Mouse (Mus musculus) embryonic facial prominence, embryonic 14.5 days (tissue): ENCODE results near the gene Wsb1. TPM values are rescaled to one million over a fixed set of nuclear protein-coding genes. Genes with fewer than 3 reads are reported as not detected.

Experiments used
- ATAC-seq: fragments of 200-750 bp; cut with Nextera tagmentation; 2 replicates; pipeline ENCODE4 v1.8.0; 2017; ENCODE audit warnings: low read depth, moderate number of reproducible peaks, moderate TSS enrichment
- DNase-seq: peaks from one replicate; pipeline ENCODE4 v3.0.0-alpha.2; 2015; ENCODE audit warnings: low spot score
- H3K27ac ChIP-seq: fragments of 300-500 bp; sonication (generic); replicated peaks from 2 replicates; pipeline ENCODE4 v1.5.1; 2014; ENCODE audit warnings: low read depth, mild to moderate bottlenecking, low read length, moderate library complexity
- H3K27me3 ChIP-seq: fragments of 300-500 bp; sonication (generic); replicated peaks from 2 replicates; pipeline ENCODE4 v1.6.1; 2014; ENCODE audit warnings: low read length; ENCODE audit not compliant: control insufficient read depth, insufficient read depth
- H3K36me3 ChIP-seq: fragments of 300-500 bp; sonication (generic); 2 replicates; pipeline ENCODE4 v1.6.1; 2014; ENCODE audit warnings: low read length, mixed read lengths; ENCODE audit not compliant: control insufficient read depth, insufficient read depth
- H3K4me1 ChIP-seq: fragments of 300-500 bp; sonication (generic); 2 replicates; pipeline ENCODE4 v1.6.1; 2014; ENCODE audit warnings: antibody characterized with exemption, low read length; ENCODE audit not compliant: control insufficient read depth, insufficient read depth
- H3K4me2 ChIP-seq: fragments of 300-500 bp; sonication (generic); 2 replicates; pipeline ENCODE4 v1.6.1; 2014; ENCODE audit warnings: low read depth, mild to moderate bottlenecking, low read length, moderate library complexity, mixed read lengths
- H3K4me3 ChIP-seq: fragments of 300-500 bp; sonication (generic); 2 replicates; pipeline ENCODE4 v1.5.1; 2014; ENCODE audit warnings: low read depth, mild to moderate bottlenecking, low read length
- H3K9ac ChIP-seq: fragments of 300-500 bp; sonication (generic); 2 replicates; pipeline ENCODE4 v1.6.1; 2014; ENCODE audit warnings: low read depth, mild to moderate bottlenecking, low read length, moderate library complexity, mixed read lengths
- H3K9me3 ChIP-seq: fragments of 300-500 bp; sonication (generic); 2 replicates; pipeline ENCODE4 v1.6.1; 2016; ENCODE audit warnings: low read length; ENCODE audit not compliant: control insufficient read depth
- WGBS: fragments of 180-500 bp; shearing (Covaris S2); extraction: QIAGEN DNeasy Blood & Tissue Kit; methylation state at CpG from one replicate; pipeline ENCODE4 v1.1.7; 2014; 5-methylcytosine and 5-hydroxymethylcytosine counted together
- polyA plus RNA-seq: library from polyadenylated mRNA; unstranded; fragments of >200 nt; fragmentation: Nextera tagmentation; extraction: Ambion mirVana; gene quantifications from 2 replicates; pipeline ENCODE4 v1.2.1, GENCODE M21; 2014

The Wsb1 gene
- polyA plus RNA-seq, 1 experiment from 2014 or later, result 233 TPM

- peaks cover 23% of the 10 kb centered on the region for H3K36me3 ChIP-seq
- H3K9me3 ChIP-seq, result no peaks in the 10 kb centered on the region
- H3K4me3 ChIP-seq, result peak overlapping the region; percentile 98
- H3K4me2 ChIP-seq, result peak overlapping the region; percentile 79
- peak overlapping the region; percentile 95 for H3K27ac ChIP-seq
- peak overlapping the region; percentile 98 for H3K9ac ChIP-seq
- WGBS, result 2% methylated on average over 49 of the region's 49 CpGs
- H3K4me1 ChIP-seq, result peaks cover 13% of the 10 kb centered on the region
- peak; percentile 51 for DNase-seq
- no peaks in the 10 kb centered on the region for H3K27me3 ChIP-seq
- peak; percentile 19 for ATAC-seq
Measured at GRCm38 (mm10) chr11:79253542-79254390, 705 bp downstream of the Wsb1 start.

- H3K9me3 ChIP-seq, result no peaks in the 10 kb centered on the region
- peak overlapping the region; percentile 98 for H3K4me3 ChIP-seq
- peak overlapping the region; percentile 95; the same call in 1 of the 2 replicates for H3K27ac ChIP-seq
- peak overlapping the region; percentile 98 for H3K9ac ChIP-seq
- DNase-seq, result peak; percentile 62
- peaks cover 13% of the 10 kb centered on the region for H3K4me1 ChIP-seq
- 13% methylated on average over 6 of the region's 6 CpGs for WGBS
- peak overlapping the region; percentile 79 for H3K4me2 ChIP-seq
- ATAC-seq, result no peak
- peaks cover 29% of the 10 kb centered on the region for H3K36me3 ChIP-seq
- H3K27me3 ChIP-seq, result no peaks in the 10 kb centered on the region
Measured at GRCm38 (mm10) chr11:79252881-79253541, 1.5 kb downstream of the Wsb1 start.

GRCm38 (mm10) chr11:79239024-79239423 is 15.4 kb downstream of the Wsb1 start:
- H3K36me3 ChIP-seq, result peaks cover 66% of the 10 kb centered on the region
- 97% methylated on average over 7 of the region's 7 CpGs for WGBS
- peaks cover 7% of the 10 kb centered on the region for H3K9me3 ChIP-seq
- no peak overlapping the region for H3K4me2 ChIP-seq
- peak overlapping the region; percentile 65 for H3K27ac ChIP-seq
- H3K9ac ChIP-seq, result no peak overlapping the region
- H3K4me1 ChIP-seq, result peaks cover 5% of the 10 kb centered on the region
- no peaks in the 10 kb centered on the region for H3K27me3 ChIP-seq
- no peak for DNase-seq
- H3K4me3 ChIP-seq, result no peak overlapping the region
- no peak for ATAC-seq

- WGBS, result 13% methylated on average over 1 of the region's 1 CpGs
- peaks cover 62% of the 10 kb centered on the region for H3K36me3 ChIP-seq
- no peaks in the 10 kb centered on the region for H3K27me3 ChIP-seq
- no peak overlapping the region for H3K4me2 ChIP-seq
- DNase-seq, result peak; percentile 93
- H3K9ac ChIP-seq, result no peak overlapping the region
- peak overlapping the region; percentile 83 for H3K27ac ChIP-seq
- peaks cover 7% of the 10 kb centered on the region for H3K9me3 ChIP-seq
- peak; percentile 79 for ATAC-seq
- peaks cover 5% of the 10 kb centered on the region for H3K4me1 ChIP-seq
- H3K4me3 ChIP-seq, result no peak overlapping the region
Measured at GRCm38 (mm10) chr11:79238398-79238752, 16.1 kb downstream of the Wsb1 start.

GRCm38 (mm10) chr11:79237644-79238397 is 16.6 kb downstream of the Wsb1 start:
- no peaks in the 10 kb centered on the region for H3K27me3 ChIP-seq

GRCm38 (mm10) chr11:79230251-79230570 is 24.3 kb downstream of the Wsb1 start:
- no peak overlapping the region for H3K9ac ChIP-seq
- ATAC-seq, result no peak
- no peak overlapping the region for H3K4me3 ChIP-seq
- no peaks in the 10 kb centered on the region for H3K36me3 ChIP-seq
- H3K9me3 ChIP-seq, result no peaks in the 10 kb centered on the region
- WGBS, result 85% methylated on average over 13 of the region's 13 CpGs
- H3K27ac ChIP-seq, result no peak overlapping the region
- no peaks in the 10 kb centered on the region for H3K27me3 ChIP-seq
- no peak overlapping the region for H3K4me2 ChIP-seq
- no peaks in the 10 kb centered on the region for H3K4me1 ChIP-seq
- no peak for DNase-seq

More at GRCm38 (mm10) chr11:79237644-79238397, 16.6 kb downstream of the Wsb1 start:
- ATAC-seq (peak; percentile 65), DNase-seq (peak; percentile 43)
- 82% methylated on average over 11 of the region's 11 CpGs for WGBS
- Histone ChIP-seq H3K36me3 (peaks cover 57% of the 10 kb centered on the region), H3K9me3 (peaks cover 7% of the 10 kb centered on the region), H3K4me2 (no peak overlapping the region), H3K9ac (no peak overlapping the region), H3K27ac (peak overlapping the region; percentile 83), H3K4me3 (no peak overlapping the region), H3K4me1 (peaks cover 5% of the 10 kb centered on the region)

- Histone ChIP-seq H3K9me3 (no peaks in the 10 kb centered on the region), H3K27me3 (no peaks in the 10 kb centered on the region), H3K9ac (no peak overlapping the region), H3K4me2 (no peak overlapping the region), H3K4me3 (no peak overlapping the region), H3K4me1 (peaks cover 4% of the 10 kb centered on the region), H3K27ac (no peak overlapping the region), H3K36me3 (no peaks in the 10 kb centered on the region)
- DNase-seq (no peak), ATAC-seq (no peak)
- 83% methylated on average over 11 of the region's 11 CpGs for WGBS
Measured at GRCm38 (mm10) chr11:79229561-79230250, 24.8 kb downstream of the Wsb1 start.

- Histone ChIP-seq H3K4me3 (no peak overlapping the region), H3K9me3 (no peaks in the 10 kb centered on the region), H3K4me2 (no peak overlapping the region), H3K27ac (no peak overlapping the region), H3K9ac (no peak overlapping the region), H3K4me1 (peaks cover 7% of the 10 kb centered on the region), H3K36me3 (no peaks in the 10 kb centered on the region), H3K27me3 (no peaks in the 10 kb centered on the region)
- WGBS, result 81% methylated on average over 10 of the region's 10 CpGs
- DNase-seq, result no peak
- no peak for ATAC-seq
Measured at GRCm38 (mm10) chr11:79229057-79229504, 25.4 kb downstream of the Wsb1 start.
